Mouse (Mus musculus): ENCODE data around the gene Gnai3. TPM values are rescaled to one million over a fixed set of nuclear protein-coding genes. Genes with fewer than 3 reads are reported as not detected.

The Gnai3 gene
- total and polyA plus RNA-seq, 2 experiments = 19.0 to 89.5 TPM

GRCm38 (mm10) chr3:108087329-108087728 is 58.6 kb downstream of the Gnai3 start:
- no peaks in the 10 kb centered on the region for H3K27me3 ChIP-seq (ENCODE audit: control insufficient read depth, insufficient read depth, low read length)
- WGBS = 92% methylated on average over 3 of the region's 3 CpGs
- no peak for DNase-seq (ENCODE audit: extremely low read depth, low read depth, low spot score)
- peaks cover 26% of the 10 kb centered on the region for H3K4me1 ChIP-seq (ENCODE audit: control insufficient read depth, insufficient read depth, low read length)
- H3K36me3 ChIP-seq (ENCODE audit: control insufficient read depth, insufficient read depth, low read length) = no peaks in the 10 kb centered on the region
- H3K27ac ChIP-seq (replicated peaks; ENCODE audit: insufficient read depth, low read depth, low read length) = no peak overlapping the region; the same call in 1 of the 2 replicates
- TF ChIP-seq POLR2A (IDR thresholded peaks at IDR 0.05; ENCODE audit: extremely low read depth, insufficient read depth, low read length) (no peak), CTCF (IDR thresholded peaks at IDR 0.05; ENCODE audit: low read depth, low read length) (no peak)
- no peak overlapping the region for H3K4me3 ChIP-seq (ENCODE audit: insufficient read depth, low read depth, low read length)
- H3K9ac ChIP-seq (ENCODE audit: low read depth, low read length) = no peak overlapping the region
- H3K79me2 ChIP-seq (ENCODE audit: control insufficient read depth, insufficient read depth, low read length) = peaks cover 16% of the 10 kb centered on the region

DNA sequence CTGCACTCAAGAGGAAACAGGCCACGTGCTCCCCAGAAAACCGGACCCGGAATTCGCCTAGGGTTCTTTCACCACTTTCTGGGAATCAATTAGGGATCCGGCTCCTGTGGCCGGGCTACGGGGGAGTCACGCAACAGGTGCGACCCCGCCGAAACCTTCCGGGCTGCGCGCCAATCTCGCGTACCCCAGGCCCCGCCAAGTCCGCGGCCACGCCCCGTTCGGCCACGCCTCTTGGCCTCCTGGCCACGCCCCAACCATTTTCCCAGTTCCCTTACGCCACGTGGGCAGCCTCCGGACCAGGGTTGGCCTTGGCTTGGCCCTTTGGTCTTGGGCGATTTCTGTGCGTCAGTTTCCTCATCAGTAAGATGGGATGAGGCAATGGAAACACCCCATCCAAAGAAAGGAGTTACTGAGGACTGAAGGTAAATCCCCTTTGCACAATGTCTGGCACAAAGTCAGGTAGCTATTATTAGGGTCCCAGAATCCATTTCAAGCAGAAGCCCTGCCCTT is 59.4 kb downstream of the Gnai3 start, which contains the start of gene Ampd2:
TSS of gene Ampd2 (minus strand) at position 182 of the 510 bp plus-strand sequence.
- TF ChIP-seq POLR2A (IDR thresholded peaks at IDR 0.05; ENCODE audit: extremely low read depth, insufficient read depth, low read length) = no peak
- TF ChIP-seq CTCF (IDR thresholded peaks at IDR 0.05; ENCODE audit: low read depth, low read length) = no peak
- Histone ChIP-seq H3K4me1 (ENCODE audit: control insufficient read depth, insufficient read depth, low read length) (peaks cover 30% of the 10 kb centered on the region), H3K36me3 (ENCODE audit: control insufficient read depth, insufficient read depth, low read length) (no peaks in the 10 kb centered on the region), H3K27me3 (ENCODE audit: control insufficient read depth, insufficient read depth, low read length) (no peaks in the 10 kb centered on the region), H3K4me3 (ENCODE audit: insufficient read depth, low read depth, low read length) (peak within 1 kb of the TSS; percentile 85), H3K79me2 (ENCODE audit: control insufficient read depth, insufficient read depth, low read length) (peaks cover 19% of the 10 kb centered on the region), H3K9ac (ENCODE audit: low read depth, low read length) (peak within 1 kb of the TSS; percentile 90), H3K27ac (replicated peaks; ENCODE audit: insufficient read depth, low read depth, low read length) (peak within 1 kb of the TSS; percentile 92)
- peak; percentile 82 for DNase-seq (ENCODE audit: extremely low read depth, low read depth, low spot score)
- under 1% methylated on average over 29 of the region's 29 CpGs for WGBS

DNA sequence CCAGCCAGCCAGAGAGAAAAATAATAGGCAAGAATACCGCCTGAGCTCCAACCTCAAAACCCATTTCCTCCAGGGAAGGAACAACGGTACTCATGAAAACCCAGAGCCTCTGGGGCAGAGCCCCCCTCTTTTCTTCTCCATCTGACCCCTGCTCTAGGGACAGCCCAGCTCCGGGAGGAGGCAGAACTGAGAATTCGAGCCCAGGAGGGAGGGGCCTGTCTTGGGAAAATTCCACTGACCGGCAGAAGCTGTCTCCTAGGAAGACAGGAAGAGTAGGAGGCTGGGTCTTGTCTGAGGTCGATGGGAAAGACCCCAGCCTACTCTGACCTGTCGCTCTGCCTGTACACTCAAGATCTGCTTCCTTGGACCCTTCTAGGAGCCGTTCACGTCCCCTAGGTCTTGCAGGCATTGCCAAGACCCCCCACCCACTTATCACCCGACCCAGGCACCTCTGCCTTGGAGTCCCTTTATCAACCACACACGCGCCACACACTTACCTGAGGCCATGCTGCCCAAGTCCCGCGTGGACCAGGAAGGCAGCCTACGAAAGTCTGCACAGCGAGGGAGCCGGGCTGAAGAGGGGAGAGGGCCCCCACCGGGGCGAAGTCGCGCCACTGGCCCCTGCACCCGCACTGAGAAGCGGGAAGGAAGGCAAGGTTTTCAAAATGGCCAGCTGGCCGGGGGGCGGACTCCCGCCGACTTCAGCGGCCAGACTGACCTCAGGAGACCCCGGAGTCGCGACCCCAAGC is 60.1 kb downstream of the Gnai3 start:
- Histone ChIP-seq H3K4me3 (ENCODE audit: insufficient read depth, low read depth, low read length) (peak overlapping the region; percentile 85), H3K9ac (ENCODE audit: low read depth, low read length) (peak overlapping the region; percentile 90), H3K36me3 (ENCODE audit: control insufficient read depth, insufficient read depth, low read length) (no peaks in the 10 kb centered on the region), H3K4me1 (ENCODE audit: control insufficient read depth, insufficient read depth, low read length) (peaks cover 30% of the 10 kb centered on the region), H3K79me2 (ENCODE audit: control insufficient read depth, insufficient read depth, low read length) (peaks cover 19% of the 10 kb centered on the region), H3K27me3 (ENCODE audit: control insufficient read depth, insufficient read depth, low read length) (no peaks in the 10 kb centered on the region), H3K27ac (replicated peaks; ENCODE audit: insufficient read depth, low read depth, low read length) (peak overlapping the region; percentile 92)
- TF ChIP-seq POLR2A (IDR thresholded peaks at IDR 0.05; ENCODE audit: extremely low read depth, insufficient read depth, low read length) (no peak), CTCF (IDR thresholded peaks at IDR 0.05; ENCODE audit: low read depth, low read length) (no peak)
- DNase-seq (ENCODE audit: extremely low read depth, low read depth, low spot score) = no peak
- 0% methylated on average over 31 of the region's 31 CpGs for WGBS

GRCm38 (mm10) chr3:108085281-108085720 is 60.6 kb downstream of the Gnai3 start:
- under 1% methylated on average over 14 of the region's 14 CpGs for WGBS
- H3K4me1 ChIP-seq (ENCODE audit: control insufficient read depth, insufficient read depth, low read length) = peaks cover 30% of the 10 kb centered on the region

GRCm38 (mm10) chr3:108084767-108085270 is 61.1 kb downstream of the Gnai3 start:
- peak overlapping the region; percentile 85 for H3K4me3 ChIP-seq (ENCODE audit: insufficient read depth, low read depth, low read length)
- DNase-seq (ENCODE audit: extremely low read depth, low read depth, low spot score) = no peak
- H3K79me2 ChIP-seq (ENCODE audit: control insufficient read depth, insufficient read depth, low read length) = peaks cover 19% of the 10 kb centered on the region
- peaks cover 30% of the 10 kb centered on the region for H3K4me1 ChIP-seq (ENCODE audit: control insufficient read depth, insufficient read depth, low read length)
- no peaks in the 10 kb centered on the region for H3K36me3 ChIP-seq (ENCODE audit: control insufficient read depth, insufficient read depth, low read length)
- H3K9ac ChIP-seq (ENCODE audit: low read depth, low read length) = peak overlapping the region; percentile 65
- WGBS = 12% methylated on average over 13 of the region's 13 CpGs
- H3K27me3 ChIP-seq (ENCODE audit: control insufficient read depth, insufficient read depth, low read length) = no peaks in the 10 kb centered on the region
- H3K27ac ChIP-seq (replicated peaks; ENCODE audit: insufficient read depth, low read depth, low read length) = no peak overlapping the region; the same call in 1 of the 2 replicates
- TF ChIP-seq POLR2A (IDR thresholded peaks at IDR 0.05; ENCODE audit: extremely low read depth, insufficient read depth, low read length) = no peak
- TF ChIP-seq CTCF (IDR thresholded peaks at IDR 0.05; ENCODE audit: low read depth, low read length) = no peak

More at GRCm38 (mm10) chr3:108085281-108085720, 60.6 kb downstream of the Gnai3 start:
- TF ChIP-seq CTCF (IDR thresholded peaks at IDR 0.05; ENCODE audit: low read depth, low read length) (no peak), POLR2A (IDR thresholded peaks at IDR 0.05; ENCODE audit: extremely low read depth, insufficient read depth, low read length) (0 out of 2 replicates have a peak, but pooled peaks have one; percentile 38)
- peak overlapping the region; percentile 85 for H3K4me3 ChIP-seq (ENCODE audit: insufficient read depth, low read depth, low read length)
- peaks cover 19% of the 10 kb centered on the region for H3K79me2 ChIP-seq (ENCODE audit: control insufficient read depth, insufficient read depth, low read length)
- H3K27ac ChIP-seq (replicated peaks; ENCODE audit: insufficient read depth, low read depth, low read length) = peak overlapping the region; percentile 92
- H3K36me3 ChIP-seq (ENCODE audit: control insufficient read depth, insufficient read depth, low read length) = no peaks in the 10 kb centered on the region
- peak; percentile 83 for DNase-seq (ENCODE audit: extremely low read depth, low read depth, low spot score)
- H3K27me3 ChIP-seq (ENCODE audit: control insufficient read depth, insufficient read depth, low read length) = no peaks in the 10 kb centered on the region
- H3K9ac ChIP-seq (ENCODE audit: low read depth, low read length) = peak overlapping the region; percentile 90
